Mouse (Mus musculus) lung, adult 10 weeks (tissue): ENCODE measurements around the gene Klf8. TPM values are rescaled to one million over a fixed set of nuclear protein-coding genes. Genes with fewer than 3 reads are reported as not detected.

ENCODE experiments used
- polyA plus RNA-seq: library from polyadenylated mRNA; stranded (reverse); fragments of 350-450 nt; fragmentation: Illumina TruSeq; extraction: RNeasy Lipid Tissue Mini Kit (QIAGEN cat#74804); gene quantifications from one replicate; pipeline ENCODE4 v1.2.3, GENCODE M21; 2014; ENCODE audit warnings: low read depth, low replicate concordance; ENCODE audit not compliant: insufficient read depth

Klf8 gene
- 0.65 TPM for polyA plus RNA-seq

DNA sequence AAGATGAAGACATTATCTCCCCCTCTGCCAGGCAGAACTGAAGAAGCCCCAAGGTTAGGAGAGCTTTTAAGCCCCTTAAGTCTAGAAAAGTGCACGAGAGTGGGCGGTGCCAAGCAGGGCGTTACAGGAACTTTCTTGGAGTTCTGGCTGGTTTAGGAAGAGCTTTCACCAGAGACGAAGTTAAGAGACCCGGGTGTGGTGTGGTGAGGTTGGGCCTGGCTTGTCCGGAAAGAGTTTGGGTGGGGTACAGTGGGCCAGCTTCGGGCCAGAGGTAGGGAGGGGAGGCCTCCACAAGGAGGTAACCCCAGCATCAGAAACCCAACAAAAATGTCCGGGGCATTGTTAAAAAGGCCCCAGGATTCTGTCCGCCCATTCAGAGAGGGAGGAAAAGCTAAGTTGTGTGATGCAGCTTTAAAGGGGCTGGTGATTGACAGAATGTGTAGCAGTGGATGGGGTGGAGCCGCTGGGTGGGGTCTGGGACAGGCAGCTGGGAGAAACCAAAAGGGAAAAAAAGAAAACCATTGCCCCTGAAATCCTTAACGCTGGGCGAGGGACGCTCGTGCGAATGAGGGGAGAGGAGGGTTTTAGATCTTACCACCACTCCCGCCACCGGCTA is at the start of gene Klf8:
Klf8 (plus strand) TSS at position 163 of the 616 bp plus-strand sequence.

Other genes starting within 250 kb of the Klf8 start
- not detected for gene Usp51, start 231.0 kb upstream of the Klf8 start, polyA plus RNA-seq
- gene Mageh1, start 199.9 kb upstream of the Klf8 start, polyA plus RNA-seq, result 25.4 TPM
- gene Foxr2, start 118.7 kb upstream of the Klf8 start, polyA plus RNA-seq, result not detected
- 2.4 TPM for gene Rragb, start 97.5 kb upstream of the Klf8 start, polyA plus RNA-seq